Mouse (Mus musculus): Measurements from ENCODE around the gene Ly86. TPM values are rescaled to one million over a fixed set of nuclear protein-coding genes. Genes with fewer than 3 reads are reported as not detected.

Gene Ly86
- polyA plus RNA-seq, 1 experiment from 2014 or later: 14.1 TPM

- Histone ChIP-seq H3K27ac (no peak overlapping the region), H3K4me3 (replicated peaks) (no peak overlapping the region), H3K9ac (no peak overlapping the region), H3K4me2 (no peak overlapping the region), H3K27me3 (replicated peaks) (no peaks in the 10 kb centered on the region), H3K9me3 (no peaks in the 10 kb centered on the region), H3K4me1 (0 out of 2 replicates have a peak, but pooled peaks cover 5% of the 10 kb centered on the region), H3K36me3 (no peaks in the 10 kb centered on the region)
- 73% methylated on average over 4 of the region's 4 CpGs for WGBS
- ATAC-seq (ENCODE audit: insufficient read depth, low FRiP score, low read depth): no peak
Measured at GRCm38 (mm10) chr13:37354432-37354831, 9.4 kb downstream of the Ly86 start.

GRCm38 (mm10) chr13:37355642-37356331 is 10.8 kb downstream of the Ly86 start:
- no peak overlapping the region for H3K9ac ChIP-seq
- H3K27ac ChIP-seq: no peak overlapping the region
- no peaks in the 10 kb centered on the region for H3K9me3 ChIP-seq
- no peaks in the 10 kb centered on the region for H3K27me3 ChIP-seq (replicated peaks)
- no peak for ATAC-seq (ENCODE audit: insufficient read depth, low FRiP score, low read depth)
- no peak overlapping the region for H3K4me2 ChIP-seq
- H3K4me3 ChIP-seq (replicated peaks): no peak overlapping the region
- no peaks in the 10 kb centered on the region for H3K36me3 ChIP-seq
- H3K4me1 ChIP-seq: 0 out of 2 replicates have a peak, but pooled peaks cover 5% of the 10 kb centered on the region
- 84% methylated on average over 10 of the region's 10 CpGs for WGBS

GRCm38 (mm10) chr13:37356549-37356948 is 11.5 kb downstream of the Ly86 start:
- Histone ChIP-seq H3K9ac (no peak overlapping the region), H3K27me3 (replicated peaks) (no peaks in the 10 kb centered on the region), H3K4me1 (0 out of 2 replicates have a peak, but pooled peaks cover 5% of the 10 kb centered on the region), H3K4me2 (no peak overlapping the region), H3K9me3 (no peaks in the 10 kb centered on the region), H3K27ac (no peak overlapping the region), H3K4me3 (replicated peaks) (no peak overlapping the region), H3K36me3 (no peaks in the 10 kb centered on the region)
- ATAC-seq (ENCODE audit: insufficient read depth, low FRiP score, low read depth): no peak
- WGBS: 81% methylated on average over 2 of the region's 2 CpGs

GRCm38 (mm10) chr13:37358112-37358511 is 13.1 kb downstream of the Ly86 start:
- no peaks in the 10 kb centered on the region for H3K9me3 ChIP-seq
- 0 out of 2 replicates have a peak, but pooled peaks cover 5% of the 10 kb centered on the region for H3K4me1 ChIP-seq
- H3K27me3 ChIP-seq (replicated peaks): no peaks in the 10 kb centered on the region
- no peak overlapping the region for H3K4me2 ChIP-seq
- 86% methylated on average over 2 of the region's 2 CpGs for whole genome bisulfite sequencing
- ATAC-seq (ENCODE audit: insufficient read depth, low FRiP score, low read depth): no peak
- no peak overlapping the region for H3K4me3 ChIP-seq (replicated peaks)
- H3K9ac ChIP-seq: no peak overlapping the region
- no peaks in the 10 kb centered on the region for H3K36me3 ChIP-seq
- no peak overlapping the region for H3K27ac ChIP-seq

GRCm38 (mm10) chr13:37361249-37361648 is 16.2 kb downstream of the Ly86 start:
- ATAC-seq (ENCODE audit: insufficient read depth, low FRiP score, low read depth): no peak
- WGBS: 36% methylated on average over 1 of the region's 1 CpGs

GRCm38 (mm10) chr13:37364351-37364750 is 19.3 kb downstream of the Ly86 start:
- no peaks in the 10 kb centered on the region for H3K9me3 ChIP-seq
- no peak overlapping the region for H3K4me3 ChIP-seq (replicated peaks)
- ATAC-seq (ENCODE audit: insufficient read depth, low FRiP score, low read depth): no peak

More at GRCm38 (mm10) chr13:37361249-37361648, 16.2 kb downstream of the Ly86 start:
- Histone ChIP-seq H3K4me3 (replicated peaks) (no peak overlapping the region), H3K9me3 (no peaks in the 10 kb centered on the region), H3K4me2 (no peak overlapping the region), H3K4me1 (no peaks in the 10 kb centered on the region), H3K36me3 (no peaks in the 10 kb centered on the region), H3K9ac (no peak overlapping the region), H3K27me3 (replicated peaks) (no peaks in the 10 kb centered on the region), H3K27ac (no peak overlapping the region)

GRCm38 (mm10) chr13:37376411-37376810 is 31.4 kb downstream of the Ly86 start:
- no peak overlapping the region for H3K4me2 ChIP-seq
- H3K9ac ChIP-seq: no peak overlapping the region
- ATAC-seq (ENCODE audit: insufficient read depth, low FRiP score, low read depth): no peak
- H3K36me3 ChIP-seq: no peaks in the 10 kb centered on the region
- no peak overlapping the region for H3K27ac ChIP-seq
- H3K27me3 ChIP-seq (replicated peaks): no peaks in the 10 kb centered on the region
- WGBS: 65% methylated on average over 5 of the region's 5 CpGs
- no peak overlapping the region for H3K4me3 ChIP-seq (replicated peaks)
- no peaks in the 10 kb centered on the region for H3K9me3 ChIP-seq
- H3K4me1 ChIP-seq: no peaks in the 10 kb centered on the region

More at GRCm38 (mm10) chr13:37364351-37364750, 19.3 kb downstream of the Ly86 start:
- Histone ChIP-seq H3K4me1 (no peaks in the 10 kb centered on the region), H3K36me3 (no peaks in the 10 kb centered on the region), H3K4me2 (no peak overlapping the region), H3K27ac (no peak overlapping the region), H3K9ac (no peak overlapping the region), H3K27me3 (replicated peaks) (no peaks in the 10 kb centered on the region)
- 63% methylated on average over 5 of the region's 5 CpGs for WGBS

GRCm38 (mm10) chr13:37388222-37389202 is 43.5 kb downstream of the Ly86 start:
- Histone ChIP-seq H3K27me3 (replicated peaks) (no peaks in the 10 kb centered on the region), H3K9me3 (no peaks in the 10 kb centered on the region), H3K9ac (no peak overlapping the region), H3K4me2 (no peak overlapping the region), H3K27ac (no peak overlapping the region), H3K4me1 (no peaks in the 10 kb centered on the region), H3K36me3 (no peaks in the 10 kb centered on the region), H3K4me3 (replicated peaks) (no peak overlapping the region)
- WGBS: 63% methylated on average over 9 of the region's 9 CpGs
- ATAC-seq (ENCODE audit: insufficient read depth, low FRiP score, low read depth): no peak

- no peak for ATAC-seq (ENCODE audit: insufficient read depth, low FRiP score, low read depth)
- H3K4me3 ChIP-seq (replicated peaks): no peak overlapping the region
- WGBS: 54% methylated on average over 5 of the region's 5 CpGs
- H3K4me2 ChIP-seq: no peak overlapping the region
- H3K9me3 ChIP-seq: no peaks in the 10 kb centered on the region
- no peaks in the 10 kb centered on the region for H3K4me1 ChIP-seq
- H3K9ac ChIP-seq: no peak overlapping the region
- no peak overlapping the region for H3K27ac ChIP-seq
- no peaks in the 10 kb centered on the region for H3K36me3 ChIP-seq
- no peaks in the 10 kb centered on the region for H3K27me3 ChIP-seq (replicated peaks)
Measured at GRCm38 (mm10) chr13:37389296-37389695, 44.3 kb downstream of the Ly86 start.

GRCm38 (mm10) chr13:37398791-37399190 is 53.8 kb downstream of the Ly86 start:
- H3K4me1 ChIP-seq: no peaks in the 10 kb centered on the region
- H3K4me2 ChIP-seq: no peak overlapping the region
- H3K4me3 ChIP-seq (replicated peaks): no peak overlapping the region
- WGBS: 79% methylated on average over 4 of the region's 4 CpGs
- H3K9ac ChIP-seq: no peak overlapping the region
- H3K27ac ChIP-seq: no peak overlapping the region
- H3K27me3 ChIP-seq (replicated peaks): no peaks in the 10 kb centered on the region
- H3K36me3 ChIP-seq: no peaks in the 10 kb centered on the region
- H3K9me3 ChIP-seq: no peaks in the 10 kb centered on the region
- ATAC-seq (ENCODE audit: insufficient read depth, low FRiP score, low read depth): no peak

GRCm38 (mm10) chr13:37399340-37399739 is 54.3 kb downstream of the Ly86 start:
- 87% methylated on average over 8 of the region's 8 CpGs for WGBS

GRCm38 (mm10) chr13:37402421-37402820 is 57.4 kb downstream of the Ly86 start:
- no peak overlapping the region for H3K4me3 ChIP-seq (replicated peaks)
- ATAC-seq (ENCODE audit: insufficient read depth, low FRiP score, low read depth): no peak
- no peaks in the 10 kb centered on the region for H3K27me3 ChIP-seq (replicated peaks)
- 44% methylated on average over 3 of the region's 3 CpGs for WGBS
- no peaks in the 10 kb centered on the region for H3K36me3 ChIP-seq
- H3K4me2 ChIP-seq: no peak overlapping the region
- H3K9ac ChIP-seq: no peak overlapping the region
- H3K9me3 ChIP-seq: no peaks in the 10 kb centered on the region
- no peaks in the 10 kb centered on the region for H3K4me1 ChIP-seq
- H3K27ac ChIP-seq: no peak overlapping the region

More at GRCm38 (mm10) chr13:37399340-37399739, 54.3 kb downstream of the Ly86 start:
- no peaks in the 10 kb centered on the region for H3K4me1 ChIP-seq
- H3K27ac ChIP-seq: no peak overlapping the region
- no peak overlapping the region for H3K9ac ChIP-seq
- H3K36me3 ChIP-seq: no peaks in the 10 kb centered on the region
- H3K4me3 ChIP-seq (replicated peaks): no peak overlapping the region
- H3K9me3 ChIP-seq: no peaks in the 10 kb centered on the region
- no peak overlapping the region for H3K4me2 ChIP-seq
- ATAC-seq (ENCODE audit: insufficient read depth, low FRiP score, low read depth): no peak
- H3K27me3 ChIP-seq (replicated peaks): no peaks in the 10 kb centered on the region

All from stomach, embryonic 15.5 days (tissue).